Mouse (Mus musculus) heart, embryonic 16.5 days (tissue): ENCODE measurements around the gene Ifne. TPM values are rescaled to one million over a fixed set of nuclear protein-coding genes. Genes with fewer than 3 reads are reported as not detected.

Source experiments
- ATAC-seq: fragments of 200-750 bp; cut with Nextera tagmentation; replicated peaks from 2 replicates; pipeline ENCODE4 v1.8.0; 2017; ENCODE audit warnings: moderate number of reproducible peaks; ENCODE audit not compliant: insufficient read depth, low FRiP score; ENCODE audit errors: extremely low read depth
- H3K27ac ChIP-seq: fragments of 300-500 bp; sonication (generic); 2 replicates; pipeline ENCODE4 v1.5.1; 2014; ENCODE audit warnings: mild to moderate bottlenecking, low read length, control low read depth, moderate library complexity
- H3K27me3 ChIP-seq: fragments of 300-500 bp; sonication (generic); 2 replicates; pipeline ENCODE4 v1.6.1; 2014; ENCODE audit warnings: low read length, mixed read lengths; ENCODE audit not compliant: control insufficient read depth, insufficient read depth
- H3K36me3 ChIP-seq: fragments of 300-500 bp; sonication (generic); 2 replicates; pipeline ENCODE4 v1.6.1; 2014; ENCODE audit not compliant: control insufficient read depth, insufficient read depth
- H3K4me1 ChIP-seq: fragments of 300-500 bp; sonication (generic); 2 replicates; pipeline ENCODE4 v1.6.1; 2014; ENCODE audit warnings: low read length, mixed read lengths; ENCODE audit not compliant: control insufficient read depth, insufficient read depth
- H3K4me2 ChIP-seq: fragments of 300-500 bp; sonication (generic); 2 replicates; pipeline ENCODE4 v1.6.1; 2014; ENCODE audit warnings: low read depth, mild to moderate bottlenecking, control low read depth, low read length
- H3K4me3 ChIP-seq: fragments of 300-500 bp; sonication (generic); 2 replicates; pipeline ENCODE4 v1.5.1; 2014; ENCODE audit warnings: mild to moderate bottlenecking, control low read depth, low read length
- H3K9ac ChIP-seq: fragments of 300-500 bp; sonication (generic); 2 replicates; pipeline ENCODE4 v1.6.1; 2014; ENCODE audit warnings: low read length, control low read depth
- H3K9me3 ChIP-seq: fragments of 300-500 bp; sonication (generic); replicated peaks from 2 replicates; pipeline ENCODE4 v1.6.1; 2016; ENCODE audit warnings: low read length; ENCODE audit not compliant: control insufficient read depth
- WGBS: fragments of 180-500 bp; shearing (Covaris S2); extraction: QIAGEN DNeasy Blood & Tissue Kit; methylation state at CpG from one replicate; pipeline ENCODE4 v1.1.7; 2014; 5-methylcytosine and 5-hydroxymethylcytosine counted together
- polyA plus RNA-seq: library from polyadenylated mRNA; unstranded; fragments of >200 nt; fragmentation: Nextera tagmentation; extraction: Ambion mirVana; gene quantifications from 2 replicates; pipeline ENCODE4 v1.2.1, GENCODE M21; 2015

The Ifne gene
- polyA plus RNA-seq, 1 experiment from 2014 or later, result not detected

- WGBS, result 67% methylated on average over 1 of the region's 1 CpGs
- ATAC-seq, result no peak
- no peaks in the 10 kb centered on the region for H3K4me1 ChIP-seq
Measured at GRCm38 (mm10) chr4:88913984-88914383, 34.0 kb upstream of the Ifne start.

GRCm38 (mm10) chr4:88912882-88913281, 32.9 kb upstream of the Ifne start:
- Histone ChIP-seq H3K27ac (no peak overlapping the region), H3K27me3 (no peaks in the 10 kb centered on the region), H3K4me1 (no peaks in the 10 kb centered on the region), H3K9me3 (no peaks in the 10 kb centered on the region), H3K36me3 (no peaks in the 10 kb centered on the region), H3K9ac (no peak overlapping the region), H3K4me2 (no peak overlapping the region), H3K4me3 (no peak overlapping the region)
- 68% methylated on average over 2 of the region's 2 CpGs for WGBS
- no peak for ATAC-seq

More at GRCm38 (mm10) chr4:88913984-88914383, 34.0 kb upstream of the Ifne start:
- no peaks in the 10 kb centered on the region for H3K27me3 ChIP-seq
- H3K9me3 ChIP-seq, result no peaks in the 10 kb centered on the region
- H3K9ac ChIP-seq, result no peak overlapping the region
- H3K4me2 ChIP-seq, result no peak overlapping the region
- no peaks in the 10 kb centered on the region for H3K36me3 ChIP-seq
- H3K4me3 ChIP-seq, result no peak overlapping the region
- no peak overlapping the region for H3K27ac ChIP-seq

GRCm38 (mm10) chr4:88912187-88912586, 32.2 kb upstream of the Ifne start:
- 63% methylated on average over 9 of the region's 9 CpGs for WGBS

DNA sequence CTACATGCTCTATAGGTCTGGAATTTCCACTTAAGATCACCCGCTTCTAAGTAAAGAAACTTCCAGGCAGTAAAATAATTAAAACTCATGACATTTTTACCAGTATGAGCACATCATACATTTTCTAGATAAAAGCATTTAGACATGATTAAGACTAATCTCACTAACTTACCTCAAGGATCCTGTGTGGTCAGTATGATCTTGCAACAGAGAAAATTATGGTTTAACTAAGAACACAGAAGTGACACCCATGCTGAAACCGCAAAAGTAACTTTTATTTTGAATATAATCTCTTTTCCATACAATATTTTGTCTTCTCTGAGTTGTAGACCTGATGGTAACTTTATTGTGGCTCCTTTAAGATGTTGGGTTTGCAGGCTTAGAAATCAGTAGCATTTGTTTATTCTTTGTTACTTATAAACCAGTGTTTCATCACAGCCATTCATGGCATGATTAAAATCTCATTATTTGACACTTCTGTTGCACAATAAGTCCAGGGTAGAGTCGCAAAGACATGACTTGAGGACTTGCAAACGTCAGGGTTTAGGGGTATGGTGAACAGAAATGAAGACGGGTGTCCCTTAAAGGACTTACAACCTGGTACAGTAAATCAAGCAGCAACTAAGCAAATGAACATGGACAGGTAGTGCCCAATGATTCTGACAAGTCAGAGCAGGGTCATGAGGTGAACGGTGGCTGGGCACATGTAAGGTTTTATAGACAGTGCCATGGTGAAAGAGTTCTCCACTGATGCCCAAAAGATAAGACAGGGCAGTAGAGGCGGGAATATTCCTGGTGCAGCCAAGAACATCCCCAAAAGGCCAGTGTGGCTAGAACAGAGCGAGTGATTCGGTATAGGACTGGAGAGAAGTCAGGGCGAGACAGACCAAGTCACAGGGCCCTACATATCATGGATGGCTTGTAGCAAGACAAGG, 29.9 kb upstream of the Ifne start:
- Histone ChIP-seq H3K4me2 (no peak overlapping the region), H3K4me1 (no peaks in the 10 kb centered on the region), H3K27me3 (no peaks in the 10 kb centered on the region), H3K9me3 (no peaks in the 10 kb centered on the region), H3K36me3 (no peaks in the 10 kb centered on the region), H3K4me3 (no peak overlapping the region), H3K27ac (no peak overlapping the region), H3K9ac (no peak overlapping the region)
- no peak for ATAC-seq
- WGBS, result 80% methylated on average over 10 of the region's 10 CpGs

More at GRCm38 (mm10) chr4:88912187-88912586, 32.2 kb upstream of the Ifne start:
- Histone ChIP-seq H3K4me2 (no peak overlapping the region), H3K36me3 (no peaks in the 10 kb centered on the region), H3K27me3 (no peaks in the 10 kb centered on the region), H3K4me1 (no peaks in the 10 kb centered on the region), H3K9me3 (no peaks in the 10 kb centered on the region), H3K4me3 (no peak overlapping the region), H3K27ac (no peak overlapping the region), H3K9ac (no peak overlapping the region)
- ATAC-seq, result no peak

DNA sequence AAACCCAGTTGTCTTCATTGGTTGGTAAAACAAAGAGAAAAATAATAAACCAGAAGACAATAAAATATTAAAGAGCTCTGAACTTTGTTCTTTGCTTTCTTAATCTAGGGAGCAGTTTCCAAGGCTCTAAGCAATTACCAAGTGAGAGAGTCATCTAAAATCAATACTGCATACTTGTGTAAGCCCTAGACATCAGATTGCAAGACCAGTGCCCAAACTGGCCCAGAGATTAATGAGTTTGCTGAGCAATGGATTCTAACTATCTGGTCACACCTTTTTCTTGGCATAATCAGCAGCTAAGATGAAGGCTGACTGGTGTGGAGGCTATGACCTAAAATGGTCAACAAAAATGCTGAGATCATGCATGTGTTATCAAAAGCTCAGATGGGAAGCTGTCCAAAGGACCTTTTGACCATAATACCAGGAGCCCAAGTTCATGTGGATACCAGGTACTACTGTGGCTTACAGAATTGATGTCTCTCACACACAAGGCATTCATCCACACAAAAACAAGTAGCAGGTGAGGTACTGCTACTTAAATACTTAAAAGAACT, 13.3 kb upstream of the Ifne start:
- Histone ChIP-seq H3K4me1 (no peaks in the 10 kb centered on the region), H3K4me3 (no peak overlapping the region)

DNA sequence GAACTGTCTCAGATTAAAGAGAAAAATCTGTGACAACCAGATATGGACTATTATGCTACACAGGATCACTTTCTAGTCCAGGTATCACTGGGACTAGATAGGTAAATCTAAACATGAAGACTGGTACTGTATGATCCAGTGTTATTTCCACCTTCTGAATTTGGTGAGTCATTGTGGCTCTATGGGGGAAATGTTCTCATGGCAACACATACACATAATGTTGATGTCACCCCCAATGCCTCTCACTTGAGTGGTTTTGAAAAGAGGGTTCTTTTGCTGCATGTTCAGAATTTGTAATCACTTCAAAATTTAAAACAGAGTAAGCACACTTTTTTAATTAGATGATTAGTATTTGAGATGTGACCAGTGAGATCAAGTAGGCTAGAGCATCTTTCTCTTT, 8.2 kb upstream of the Ifne start:
- Histone ChIP-seq H3K4me3 (no peak overlapping the region), H3K9ac (no peak overlapping the region), H3K9me3 (no peaks in the 10 kb centered on the region), H3K27me3 (no peaks in the 10 kb centered on the region), H3K4me1 (no peaks in the 10 kb centered on the region), H3K36me3 (no peaks in the 10 kb centered on the region), H3K4me2 (no peak overlapping the region), H3K27ac (no peak overlapping the region)
- no peak for ATAC-seq

More for the DNA sequence above, 13.3 kb upstream of the Ifne start:
- Histone ChIP-seq H3K36me3 (no peaks in the 10 kb centered on the region), H3K9me3 (no peaks in the 10 kb centered on the region), H3K9ac (no peak overlapping the region), H3K27ac (no peak overlapping the region), H3K4me2 (no peak overlapping the region), H3K27me3 (no peaks in the 10 kb centered on the region)
- ATAC-seq, result no peak

GRCm38 (mm10) chr4:88878772-88879171, 1.2 kb downstream of the Ifne start:
- H3K4me2 ChIP-seq, result no peak overlapping the region
- H3K4me3 ChIP-seq, result no peak overlapping the region
- H3K27ac ChIP-seq, result no peak overlapping the region
- 69% methylated on average over 4 of the region's 4 CpGs for WGBS
- no peaks in the 10 kb centered on the region for H3K27me3 ChIP-seq
- no peak overlapping the region for H3K9ac ChIP-seq
- H3K9me3 ChIP-seq, result no peaks in the 10 kb centered on the region
- no peak for ATAC-seq
- no peaks in the 10 kb centered on the region for H3K36me3 ChIP-seq
- no peaks in the 10 kb centered on the region; the same call in 1 of the 2 replicates for H3K4me1 ChIP-seq

DNA sequence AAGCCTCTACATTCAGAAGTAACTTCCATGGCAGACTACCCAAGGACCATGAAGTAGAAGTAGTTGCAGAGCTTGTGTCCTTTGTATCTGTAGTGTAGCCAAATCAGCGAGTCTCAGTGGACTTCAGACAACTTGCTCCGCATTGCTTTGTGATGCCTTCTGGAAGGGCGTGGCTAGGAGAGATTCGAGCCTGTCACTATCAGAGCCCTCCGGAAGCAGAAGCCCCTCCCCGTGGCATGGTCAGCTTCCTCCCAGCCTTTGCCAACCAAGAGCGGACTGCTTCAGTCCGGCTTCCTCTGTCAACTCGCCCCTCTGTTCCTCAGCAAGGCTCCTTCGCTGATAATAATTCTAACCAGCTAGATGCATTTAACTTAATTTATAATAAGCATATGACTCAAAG, 1.8 kb downstream of the Ifne start:
- no peak overlapping the region for H3K9ac ChIP-seq
- no peaks in the 10 kb centered on the region for H3K9me3 ChIP-seq
- H3K4me2 ChIP-seq, result 0 out of 2 replicates have a peak overlapping the region, but pooled peaks have one; percentile 12
- ATAC-seq, result 0 out of 2 replicates have a peak, but pooled peaks have one; percentile 41
- 33% methylated on average over 10 of the region's 10 CpGs for WGBS
- H3K27ac ChIP-seq, result no peak overlapping the region
- no peaks in the 10 kb centered on the region for H3K27me3 ChIP-seq
- H3K36me3 ChIP-seq, result no peaks in the 10 kb centered on the region
- no peak overlapping the region for H3K4me3 ChIP-seq
- H3K4me1 ChIP-seq, result no peaks in the 10 kb centered on the region; the same call in 1 of the 2 replicates

- H3K4me2 ChIP-seq, result no peak overlapping the region
- ATAC-seq, result no peak
Measured at GRCm38 (mm10) chr4:88876520-88876919, 3.5 kb downstream of the Ifne start.

More at GRCm38 (mm10) chr4:88876520-88876919, 3.5 kb downstream of the Ifne start:
- H3K9me3 ChIP-seq, result no peaks in the 10 kb centered on the region
- H3K9ac ChIP-seq, result no peak overlapping the region
- whole genome bisulfite sequencing, result 81% methylated on average over 4 of the region's 4 CpGs
- no peak overlapping the region for H3K27ac ChIP-seq
- peaks cover 2% of the 10 kb centered on the region; the same call in 1 of the 2 replicates for H3K27me3 ChIP-seq
- no peaks in the 10 kb centered on the region for H3K36me3 ChIP-seq
- H3K4me3 ChIP-seq, result no peak overlapping the region
- H3K4me1 ChIP-seq, result no peaks in the 10 kb centered on the region; the same call in 1 of the 2 replicates
